Mouse (Mus musculus): ENCODE data around the gene Myh3.

DNA sequence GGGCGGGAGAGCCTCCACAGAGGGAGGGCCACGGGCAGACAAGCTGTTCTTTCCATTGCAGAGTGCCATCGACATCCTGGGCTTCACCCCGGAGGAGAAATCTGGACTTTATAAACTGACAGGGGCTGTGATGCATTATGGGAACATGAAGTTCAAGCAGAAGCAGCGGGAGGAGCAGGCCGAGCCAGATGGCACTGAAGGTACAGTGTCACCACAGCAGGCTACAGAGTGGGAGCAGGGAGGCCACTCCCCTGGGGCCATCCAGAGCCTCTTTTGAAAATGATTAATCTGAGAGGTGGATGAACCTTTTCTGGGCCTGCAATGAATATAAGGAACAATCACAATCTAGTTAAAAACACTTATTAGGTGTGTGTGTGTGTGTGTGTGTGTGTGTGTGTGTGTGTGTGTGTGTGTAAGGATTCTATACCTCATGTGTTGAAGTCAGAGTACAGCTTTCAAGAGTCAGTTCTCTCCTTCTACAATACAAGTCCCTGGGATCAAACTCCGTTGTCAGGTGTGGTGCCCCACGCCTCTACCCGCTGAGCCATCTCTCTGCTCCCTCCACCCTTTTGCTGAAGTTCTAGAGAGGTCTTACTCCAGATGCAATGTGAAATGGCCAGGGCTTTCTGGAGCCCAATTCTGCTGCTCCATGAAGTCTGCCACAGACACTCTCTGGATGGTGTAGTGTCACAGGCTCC is 8.5 kb downstream of the Myh3 start:
- TF ChIP-seq CTCF (IDR thresholded peaks at IDR 0.05; ENCODE audit: extremely low read depth, insufficient read depth, low read length), result no peak
- TF ChIP-seq POLR2A (IDR thresholded peaks at IDR 0.05; ENCODE audit: extremely low read depth, insufficient read depth, low read length), result no peak
